Mouse (Mus musculus) ES-Bruce4 (cell line): ENCODE measurements at regions not wholly inside any gene's neighbourhood (a gene's known extent, or its start where the extent isn't known, plus 50 kb on each side); places are given as distances from the start of the nearest gene placed in this dataset.

Experiments used
- CTCF ChIP-seq: IDR thresholded peaks from one replicate; pipeline ENCODE4 v1.8.1; 2011; ENCODE audit warnings: low read depth, low read length
- EP300 ChIP-seq: IDR thresholded peaks from 2 replicates; pipeline ENCODE4 v1.6.1; 2011; ENCODE audit warnings: low read depth, low read length; ENCODE audit not compliant: insufficient read depth
- POLR2A ChIP-seq: IDR thresholded peaks from one replicate; pipeline ENCODE4 v1.8.1; 2011; ENCODE audit warnings: low read length; ENCODE audit not compliant: insufficient read depth

- TF ChIP-seq CTCF (no peak), POLR2A (no peak), EP300 (no peak)
Observed at GRCm38 (mm10) chr17:82909189-82909588, 305.9 kb upstream of the Pkdcc start.
